Mouse (Mus musculus) lung, postnatal 0 days (tissue): Measurements from ENCODE around the gene Znrf2. TPM values are rescaled to one million over a fixed set of nuclear protein-coding genes. Genes with fewer than 3 reads are reported as not detected.

Experiments
- ATAC-seq: fragments of 200-750 bp; cut with Nextera tagmentation; 2 replicates; pipeline ENCODE4 v1.8.0; 2017; ENCODE audit warnings: moderate library complexity
- DNase-seq: peaks from one replicate; pipeline ENCODE4 v3.0.0-alpha.2; 2016; ENCODE audit warnings: low spot score
- H3K27ac ChIP-seq: fragments of 300-500 bp; sonication (generic); 2 replicates; pipeline ENCODE4 v1.5.1; 2014; ENCODE audit warnings: antibody characterized with exemption, mild to moderate bottlenecking, low read length, mixed read lengths
- H3K27me3 ChIP-seq: fragments of 300-500 bp; sonication (generic); replicated peaks from 2 replicates; pipeline ENCODE4 v1.6.1; 2014; ENCODE audit warnings: low read length, mixed read lengths; ENCODE audit not compliant: insufficient read depth
- H3K36me3 ChIP-seq: fragments of 300-500 bp; sonication (generic); 2 replicates; pipeline ENCODE4 v1.6.1; 2014; ENCODE audit warnings: low read length, mixed read lengths; ENCODE audit not compliant: insufficient read depth
- H3K4me1 ChIP-seq: fragments of 300-500 bp; sonication (generic); 2 replicates; pipeline ENCODE4 v1.6.1; 2014; ENCODE audit warnings: antibody characterized with exemption, low read depth, low read length, mixed read lengths; ENCODE audit not compliant: insufficient read depth
- H3K4me2 ChIP-seq: fragments of 300-500 bp; sonication (generic); replicated peaks from 2 replicates; pipeline ENCODE4 v1.6.1; 2014; ENCODE audit warnings: low read depth, mild to moderate bottlenecking, low read length, moderate library complexity, mixed read lengths
- H3K4me3 ChIP-seq: fragments of 300-500 bp; sonication (generic); 2 replicates; pipeline ENCODE4 v1.5.1; 2014; ENCODE audit warnings: low read depth, low read length
- H3K9ac ChIP-seq: fragments of 300-500 bp; sonication (generic); replicated peaks from 2 replicates; pipeline ENCODE4 v1.6.1; 2014; ENCODE audit warnings: low read depth, mild to moderate bottlenecking
- H3K9me3 ChIP-seq: fragments of 300-500 bp; sonication (generic); 2 replicates; pipeline ENCODE4 v1.6.1; 2016; ENCODE audit warnings: low read length, mixed read lengths
- CTCF ChIP-seq: IDR thresholded peaks from 2 replicates; pipeline ENCODE4 v1.5.1; 2016; ENCODE audit warnings: antibody characterized with exemption, mild to moderate bottlenecking
- EP300 ChIP-seq: IDR thresholded peaks from 2 replicates; pipeline ENCODE4 v1.6.1; 2016; ENCODE audit warnings: antibody characterized with exemption, mild to moderate bottlenecking, control low read depth
- WGBS: fragments of 180-500 bp; shearing (Covaris S2); extraction: QIAGEN DNeasy Blood & Tissue Kit; methylation state at CpG from one replicate; pipeline ENCODE4 v1.1.7; 2014; 5-methylcytosine and 5-hydroxymethylcytosine counted together
- polyA plus RNA-seq: library from polyadenylated mRNA; unstranded; fragments of >200 nt; fragmentation: Nextera tagmentation; extraction: Ambion mirVana; gene quantifications from 2 replicates; pipeline ENCODE4 v1.2.1, GENCODE M21; 2015

Gene Znrf2
- polyA plus RNA-seq, 1 experiment from 2014 or later, result 4.6 TPM

- ATAC-seq (no peak), DNase-seq (no peak)
- 57% methylated on average over 5 of the region's 5 CpGs for WGBS
Measured at GRCm38 (mm10) chr6:54827481-54827880, 10.8 kb downstream of the Znrf2 start.

GRCm38 (mm10) chr6:54828274-54828673, 11.6 kb downstream of the Znrf2 start:
- no peaks in the 10 kb centered on the region for H3K4me1 ChIP-seq
- TF ChIP-seq CTCF, result no peak
- TF ChIP-seq EP300, result no peak
- no peak overlapping the region for H3K27ac ChIP-seq
- no peak overlapping the region for H3K4me2 ChIP-seq
- no peak overlapping the region for H3K9ac ChIP-seq
- 77% methylated on average over 1 of the region's 1 CpGs for WGBS
- no peaks in the 10 kb centered on the region for H3K36me3 ChIP-seq
- no peaks in the 10 kb centered on the region for H3K27me3 ChIP-seq
- ATAC-seq (no peak), DNase-seq (no peak)
- H3K9me3 ChIP-seq, result no peaks in the 10 kb centered on the region
- no peak overlapping the region for H3K4me3 ChIP-seq

More at GRCm38 (mm10) chr6:54827481-54827880, 10.8 kb downstream of the Znrf2 start:
- TF ChIP-seq EP300 (no peak), CTCF (no peak)
- H3K27ac ChIP-seq, result no peak overlapping the region
- no peak overlapping the region for H3K4me2 ChIP-seq
- H3K36me3 ChIP-seq, result no peaks in the 10 kb centered on the region
- H3K4me3 ChIP-seq, result no peak overlapping the region
- no peaks in the 10 kb centered on the region for H3K4me1 ChIP-seq
- H3K27me3 ChIP-seq, result no peaks in the 10 kb centered on the region
- no peak overlapping the region for H3K9ac ChIP-seq
- H3K9me3 ChIP-seq, result no peaks in the 10 kb centered on the region

- Histone ChIP-seq H3K9me3 (no peaks in the 10 kb centered on the region), H3K4me3 (no peak overlapping the region), H3K4me1 (no peaks in the 10 kb centered on the region), H3K4me2 (no peak overlapping the region), H3K9ac (no peak overlapping the region), H3K27ac (no peak overlapping the region), H3K27me3 (no peaks in the 10 kb centered on the region), H3K36me3 (no peaks in the 10 kb centered on the region)
- no peak for ATAC-seq
- TF ChIP-seq CTCF, result no peak
- DNase-seq, result no peak
- WGBS, result 83% methylated on average over 7 of the region's 7 CpGs
Measured at GRCm38 (mm10) chr6:54830048-54830772, 13.5 kb downstream of the Znrf2 start.

DNA sequence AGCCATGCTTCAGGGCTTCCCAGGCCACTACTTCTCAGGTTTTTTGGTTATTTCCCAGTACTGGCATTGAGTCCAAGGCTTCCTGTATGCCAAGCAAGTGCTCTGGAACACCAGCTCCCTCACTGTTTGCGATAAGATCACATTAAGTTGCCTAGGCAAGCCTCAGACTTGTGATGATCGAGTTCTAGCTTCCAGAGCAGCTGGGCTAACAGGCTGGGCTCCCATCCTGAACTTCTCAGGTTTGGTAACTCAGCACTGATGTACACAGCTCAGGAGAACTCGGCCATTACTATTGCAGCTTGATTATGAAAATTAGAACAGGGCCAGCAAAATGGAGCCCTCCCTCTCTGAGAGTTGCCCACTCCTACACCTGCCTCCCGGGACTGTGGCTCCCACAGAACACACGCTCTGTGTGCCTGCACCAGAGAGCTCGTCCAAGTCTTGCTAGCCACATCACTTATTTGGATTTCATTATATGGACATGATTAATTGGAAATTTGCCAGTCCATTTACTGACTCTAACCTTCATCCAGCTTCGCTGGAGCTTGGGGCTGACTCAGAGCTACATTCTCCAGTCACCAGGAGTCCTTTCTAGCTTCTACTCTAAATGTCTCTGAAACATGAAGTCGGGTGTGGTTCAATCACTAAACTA, 14.5 kb downstream of the Znrf2 start:
- H3K4me1 ChIP-seq, result no peaks in the 10 kb centered on the region
- H3K4me3 ChIP-seq, result no peak overlapping the region
- no peak overlapping the region for H3K9ac ChIP-seq
- H3K4me2 ChIP-seq, result no peak overlapping the region
- no peak for DNase-seq
- TF ChIP-seq EP300 (no peak), CTCF (no peak)
- no peak for ATAC-seq
- no peaks in the 10 kb centered on the region for H3K27me3 ChIP-seq
- H3K9me3 ChIP-seq, result no peaks in the 10 kb centered on the region
- 55% methylated on average over 8 of the region's 8 CpGs for WGBS
- H3K36me3 ChIP-seq, result no peaks in the 10 kb centered on the region
- no peak overlapping the region for H3K27ac ChIP-seq

GRCm38 (mm10) chr6:54833427-54833826, 16.7 kb downstream of the Znrf2 start:
- H3K27ac ChIP-seq, result no peak overlapping the region
- TF ChIP-seq CTCF, result no peak
- no peak for TF ChIP-seq EP300
- no peaks in the 10 kb centered on the region for H3K36me3 ChIP-seq
- 43% methylated on average over 2 of the region's 2 CpGs for WGBS
- DNase-seq (no peak), ATAC-seq (no peak)
- no peak overlapping the region for H3K4me2 ChIP-seq
- H3K27me3 ChIP-seq, result no peaks in the 10 kb centered on the region
- no peak overlapping the region for H3K4me3 ChIP-seq
- H3K9me3 ChIP-seq, result no peaks in the 10 kb centered on the region
- no peaks in the 10 kb centered on the region for H3K4me1 ChIP-seq
- no peak overlapping the region for H3K9ac ChIP-seq

- no peak for ATAC-seq
Measured at GRCm38 (mm10) chr6:54836666-54837065, 19.9 kb downstream of the Znrf2 start.

More at GRCm38 (mm10) chr6:54836666-54837065, 19.9 kb downstream of the Znrf2 start:
- Histone ChIP-seq H3K9ac (no peak overlapping the region), H3K27ac (no peak overlapping the region), H3K4me3 (no peak overlapping the region), H3K36me3 (no peaks in the 10 kb centered on the region), H3K4me2 (no peak overlapping the region), H3K9me3 (no peaks in the 10 kb centered on the region), H3K4me1 (no peaks in the 10 kb centered on the region), H3K27me3 (no peaks in the 10 kb centered on the region)
- TF ChIP-seq CTCF (no peak), EP300 (no peak)
- DNase-seq, result no peak
